Mouse (Mus musculus) skeletal muscle tissue, adult 2 months (tissue): ENCODE data around the gene Lrp4.

Experiments
- DNase-seq: peaks from one replicate; pipeline ENCODE4 v3.0.0-alpha.2; 2012; ENCODE audit warnings: low read depth, low spot score

Lrp4 gene

GRCm38 (mm10) chr2:91453231-91454075 is 3.9 kb upstream of the Lrp4 start:
- no peak for DNase-seq

- no peak for DNase-seq
These were observed 2.9 kb upstream of the Lrp4 start for GRCm38 (mm10) chr2:91454434-91454833.

- DNase-seq: no peak
These were observed 1.5 kb upstream of the Lrp4 start for GRCm38 (mm10) chr2:91455826-91456225.

- no peak for DNase-seq
These were observed 715 bp upstream of the Lrp4 start for GRCm38 (mm10) chr2:91456491-91457100.

- no peak for DNase-seq
These were observed 443 bp downstream of the Lrp4 start for GRCm38 (mm10) chr2:91457656-91458251.

- no peak for DNase-seq
These were observed 951 bp downstream of the Lrp4 start for GRCm38 (mm10) chr2:91458252-91458672.

- DNase-seq: no peak
These were observed 1.5 kb downstream of the Lrp4 start for GRCm38 (mm10) chr2:91458673-91459391.

GRCm38 (mm10) chr2:91460076-91460475 is 2.8 kb downstream of the Lrp4 start:
- DNase-seq: no peak

GRCm38 (mm10) chr2:91460771-91461170 is 3.5 kb downstream of the Lrp4 start:
- peak; percentile 87 for DNase-seq

- DNase-seq: peak; percentile 79
These were observed 4.0 kb downstream of the Lrp4 start for GRCm38 (mm10) chr2:91461341-91461740.

GRCm38 (mm10) chr2:91462196-91462595 is 4.9 kb downstream of the Lrp4 start:
- no peak for DNase-seq

GRCm38 (mm10) chr2:91462681-91463080 is 5.4 kb downstream of the Lrp4 start:
- no peak for DNase-seq

GRCm38 (mm10) chr2:91465934-91466333 is 8.6 kb downstream of the Lrp4 start:
- no peak for DNase-seq

GRCm38 (mm10) chr2:91467613-91468012 is 10.3 kb downstream of the Lrp4 start:
- no peak for DNase-seq

- no peak for DNase-seq
These were observed 12.8 kb downstream of the Lrp4 start for GRCm38 (mm10) chr2:91470055-91470647.

- DNase-seq: no peak
These were observed 17.0 kb downstream of the Lrp4 start for GRCm38 (mm10) chr2:91474358-91474757.

GRCm38 (mm10) chr2:91475791-91476190 is 18.5 kb downstream of the Lrp4 start:
- no peak for DNase-seq

GRCm38 (mm10) chr2:91476251-91476661 is 18.9 kb downstream of the Lrp4 start:
- DNase-seq: no peak

GRCm38 (mm10) chr2:91476841-91477240 is 19.5 kb downstream of the Lrp4 start:
- no peak for DNase-seq

GRCm38 (mm10) chr2:91480399-91480801 is 23.1 kb downstream of the Lrp4 start:
- no peak for DNase-seq

GRCm38 (mm10) chr2:91480805-91481514 is 23.6 kb downstream of the Lrp4 start:
- peak; percentile 64 for DNase-seq
